Mouse (Mus musculus) liver, adult 2 months (tissue): ENCODE measurements around the gene Nav2.

ENCODE experiments used
- CTCF ChIP-seq: fragments of 200-500 bp; IDR thresholded peaks from 2 replicates; pipeline ENCODE4 v1.5.1; 2011; ENCODE audit warnings: low read depth, low read length, control low read depth
- POLR2A ChIP-seq: fragments of 200-500 bp; IDR thresholded peaks from 2 replicates; pipeline ENCODE4 v1.6.1; 2011; ENCODE audit warnings: low read length, control low read depth; ENCODE audit not compliant: insufficient read depth; ENCODE audit errors: extremely low read depth

DNA sequence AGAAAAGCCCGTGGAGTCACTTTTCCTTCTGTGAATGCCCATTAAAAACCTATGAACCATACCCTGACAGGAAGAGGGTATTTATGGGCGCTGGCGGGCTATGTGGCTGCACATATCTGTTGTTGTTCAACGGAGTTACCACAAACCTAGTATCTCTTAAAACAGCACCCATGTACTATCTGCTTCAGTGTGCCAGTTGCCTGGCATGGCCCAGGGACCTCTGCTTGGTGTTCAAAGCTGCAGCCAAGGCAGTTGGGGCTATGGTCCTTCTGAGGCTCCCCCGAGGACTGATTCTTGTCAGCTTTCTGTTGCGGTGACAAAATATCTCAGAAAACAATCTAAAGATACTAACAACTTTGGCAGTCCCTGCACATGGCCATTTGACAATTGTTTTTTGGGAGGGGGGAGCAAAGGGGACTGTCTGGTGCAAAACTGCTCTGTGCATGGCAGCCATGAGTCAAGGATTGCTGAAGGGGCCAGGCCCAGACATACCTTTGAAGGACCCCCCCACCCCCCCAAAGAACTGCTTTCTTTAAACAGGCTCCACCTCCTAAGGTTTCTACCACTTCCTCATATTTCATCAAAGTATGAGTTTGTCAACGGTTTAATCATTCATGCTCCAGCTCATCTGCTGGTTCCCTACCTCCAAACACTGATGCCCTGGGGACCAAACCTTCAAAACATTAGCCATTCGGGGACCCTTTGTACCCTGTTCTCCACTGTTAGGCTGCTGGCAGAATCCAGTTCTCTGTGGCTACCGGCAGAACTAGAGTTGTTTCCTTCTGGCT lies 43.7 kb upstream of the Nav2 start:
- TF ChIP-seq CTCF (no peak), POLR2A (no peak)
